Mouse (Mus musculus) brain, embryonic 14.5 days (tissue): ENCODE measurements around the gene Mctp1.

Source experiments
- CTCF ChIP-seq: fragments of 200-500 bp; IDR thresholded peaks from 2 replicates; pipeline ENCODE4 v1.5.1; 2012; ENCODE audit warnings: inconsistent platforms, mild to moderate bottlenecking, moderate library complexity, borderline replicate concordance; ENCODE audit not compliant: insufficient read depth, insufficient read length; ENCODE audit errors: extremely low read depth
- POLR2A ChIP-seq: fragments of 200-500 bp; IDR thresholded peaks from 2 replicates; pipeline ENCODE4 v1.6.1; 2012; ENCODE audit warnings: mild to moderate bottlenecking, inconsistent platforms, borderline replicate concordance; ENCODE audit not compliant: poor library complexity, insufficient read depth, insufficient read length, severe bottlenecking; ENCODE audit errors: extremely low read depth

DNA sequence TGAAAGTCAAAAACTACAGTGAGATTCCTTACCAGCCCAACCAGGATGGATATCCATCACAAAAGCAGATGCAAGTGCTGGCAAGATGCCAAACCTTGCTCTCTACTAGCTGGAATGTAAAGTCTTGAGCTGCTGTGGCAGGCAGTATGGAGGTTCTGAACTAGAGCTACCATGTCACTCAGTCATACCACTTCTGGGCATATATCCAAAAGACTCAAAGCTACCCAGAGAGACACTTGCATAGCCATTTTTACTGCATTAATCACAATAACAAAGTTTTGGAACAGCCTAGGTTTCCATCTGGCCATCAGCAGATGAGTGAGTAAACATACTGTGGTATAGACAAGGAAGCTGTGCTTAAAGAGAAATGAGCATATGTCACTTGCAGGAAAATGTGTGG is 25.6 kb upstream of the Mctp1 start:
- no peak for TF ChIP-seq POLR2A
- TF ChIP-seq CTCF = no peak
